ENCODE assay signal across 39 mouse cellular contexts in the genomic region with DNA sequence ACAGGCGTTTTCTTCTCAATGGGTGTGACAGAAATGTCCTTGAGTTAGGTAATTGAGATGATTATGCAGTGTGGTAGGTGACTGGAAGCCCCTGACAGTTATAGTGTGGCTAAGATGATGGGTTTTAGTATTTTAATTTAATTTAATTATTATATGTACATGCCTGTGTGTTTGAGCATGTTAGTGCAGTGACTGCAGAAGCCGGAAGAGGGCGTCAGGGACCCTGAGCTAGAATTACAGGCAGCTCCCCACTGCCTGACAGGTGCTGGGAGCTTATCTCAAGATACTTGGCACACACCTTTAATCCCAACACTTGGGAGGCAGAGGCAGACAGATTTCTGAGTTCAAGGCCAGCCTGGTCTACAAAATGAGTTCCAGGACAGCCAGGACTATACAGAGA. TPM values are rescaled to one million over a fixed set of nuclear protein-coding genes. Genes with fewer than 3 reads are reported as not detected.
"Had no signal": no experiment of that assay in that cellular context is flagged by ENCODE, and none has a peak within 500 bp of the region (broad histone marks: within the 10 kb centered on the region; RNA-seq: fewer than 3 reads in every experiment).

No protein-coding gene starts in this region.

- H3K4me2 ChIP-seq: heart, embryonic 11.5 days; heart, embryonic 13.5 days; heart, embryonic 15.5 days; hindbrain, embryonic 13.5 days; hindbrain, embryonic 15.5 days; kidney, embryonic 15.5 days; limb, embryonic 13.5 days; limb, embryonic 15.5 days; liver, embryonic 12.5 days had no signal

- H3K4me3 ChIP-seq: heart, adult 2 months; heart, embryonic 13.5 days; heart, embryonic 15.5 days; hindbrain, embryonic 13.5 days; hindbrain, embryonic 15.5 days; kidney, embryonic 15.5 days; limb, embryonic 13.5 days; limb, embryonic 15.5 days; liver, embryonic 12.5 days had no signal

- H3K9me3 ChIP-seq: heart, embryonic 13.5 days; heart, embryonic 15.5 days; hindbrain, embryonic 13.5 days; hindbrain, embryonic 15.5 days; kidney, embryonic 15.5 days; limb, embryonic 13.5 days; limb, embryonic 15.5 days; liver, embryonic 12.5 days had no signal

- H3K36me3 ChIP-seq: heart, embryonic 13.5 days; heart, embryonic 15.5 days; hindbrain, embryonic 13.5 days; hindbrain, embryonic 15.5 days; kidney, embryonic 15.5 days; limb, embryonic 13.5 days; limb, embryonic 15.5 days; liver, embryonic 12.5 days had no signal

- H3K27ac ChIP-seq: heart, adult 2 months; heart, embryonic 13.5 days; heart, embryonic 15.5 days; hindbrain, embryonic 13.5 days; hindbrain, embryonic 15.5 days; hindbrain, postnatal 0 days; kidney, embryonic 15.5 days; kidney, postnatal 0 days; limb, embryonic 13.5 days; limb, embryonic 15.5 days; liver, embryonic 12.5 days; liver, embryonic 14.5 days had no signal

- H3K9ac ChIP-seq: heart, embryonic 13.5 days; heart, embryonic 15.5 days; hindbrain, embryonic 13.5 days; hindbrain, embryonic 15.5 days; kidney, embryonic 15.5 days; limb, embryonic 13.5 days; limb, embryonic 15.5 days; liver, embryonic 12.5 days; liver, embryonic 14.5 days had no signal

- H3K4me1 ChIP-seq: heart, embryonic 13.5 days; heart, embryonic 15.5 days; hindbrain, embryonic 13.5 days; hindbrain, embryonic 15.5 days; limb, embryonic 13.5 days; liver, embryonic 12.5 days had no signal

- H3K27me3 ChIP-seq: heart, embryonic 15.5 days; hindbrain, embryonic 13.5 days; hindbrain, embryonic 15.5 days; kidney, embryonic 15.5 days; limb, embryonic 13.5 days; limb, embryonic 15.5 days had no signal

- DNase-seq: gastrocnemius, postnatal 14 days; gastrocnemius, postnatal 36 days; heart, adult 11 months; heart, adult 2 months; heart, postnatal 14 days; heart, postnatal 36 days; kidney, adult 18-20 months; kidney, adult 9 months; kidney, postnatal 14 days; kidney, postnatal 36 days; layer of hippocampus, adult 9-11 months; layer of hippocampus, postnatal 36 days; left cerebral cortex, postnatal 4 days had no signal

- ATAC-seq: hindbrain, postnatal 0 days; intestine, embryonic 16.5 days; liver, embryonic 12.5 days had no signal

RNA-seq across cellular contexts. Expression of a gene that starts 33.3 kb away (rescaled TPM):
- total RNA-seq: heart, postnatal 36 days; hematopoietic stem cell, adult 5-6 weeks; hindbrain, postnatal 0 days; layer of hippocampus, adult 18-20 months; layer of hippocampus, adult 8-10 months; layer of hippocampus, postnatal 14 days; layer of hippocampus, postnatal 36 days; left cerebral cortex, adult 18-20 months; left cerebral cortex, adult 8-10 months; left cerebral cortex, postnatal 10 days; left cerebral cortex, postnatal 25 days; left cerebral cortex, postnatal 4 days; liver, adult 2 months had no signal
- polyA plus RNA-seq: gonadal fat pad, adult 2 months; heart, adult 2 months; heart, embryonic 11.5 days; heart, embryonic 13.5 days; heart, postnatal 0 days; hindbrain, embryonic 13.5 days; hindbrain, embryonic 15.5 days; hindbrain, postnatal 0 days; intestine, embryonic 14.5 days; intestine, embryonic 16.5 days; liver, adult 2 months; liver, embryonic 12.5 days; liver, embryonic 14.5 days had no signal

RNA-seq across cellular contexts. Expression of a gene that starts 36.1 kb away (rescaled TPM):
- total RNA-seq: gastrocnemius, postnatal 36 days; heart, adult 2 months; heart, postnatal 14 days; heart, postnatal 36 days; hematopoietic stem cell, adult 5-6 weeks; hindbrain, postnatal 0 days; layer of hippocampus, adult 18-20 months; layer of hippocampus, adult 8-10 months; layer of hippocampus, postnatal 36 days; left cerebral cortex, adult 18-20 months; left cerebral cortex, adult 8-10 months; left cerebral cortex, postnatal 10 days; left cerebral cortex, postnatal 25 days; left cerebral cortex, postnatal 4 days had no signal
- polyA plus RNA-seq: heart, embryonic 13.5 days; hindbrain, embryonic 15.5 days; hindbrain, postnatal 0 days; limb, embryonic 11.5 days; limb, embryonic 13.5 days; liver, adult 2 months had no signal
